Mouse (Mus musculus) embryonic facial prominence, embryonic 11.5 days (tissue): Measurements from ENCODE around the gene Fam107a. TPM values are rescaled to one million over a fixed set of nuclear protein-coding genes. Genes with fewer than 3 reads are reported as not detected.
A peak's percentile ranks its signal among the peaks of the same experiment; 100 is the strongest.

Experiments used
- ATAC-seq: fragments of 200-750 bp; cut with Nextera tagmentation; replicated peaks from 2 replicates; pipeline ENCODE4 v1.8.0; 2017; ENCODE audit warnings: low read depth; ENCODE audit not compliant: insufficient number of reproducible peaks, low FRiP score, low TSS enrichment
- DNase-seq: peaks from one replicate; pipeline ENCODE4 v3.0.0-alpha.2; 2015; ENCODE audit warnings: low spot score
- H3K27ac ChIP-seq: fragments of 300-500 bp; sonication (generic); replicated peaks from 2 replicates; pipeline ENCODE4 v1.5.1; 2014; ENCODE audit warnings: mild to moderate bottlenecking, low read depth, low read length, control low read depth
- H3K27me3 ChIP-seq: fragments of 300-500 bp; sonication (generic); 2 replicates; pipeline ENCODE4 v1.6.1; 2014; ENCODE audit warnings: mild to moderate bottlenecking, low read length, moderate library complexity, mixed read lengths; ENCODE audit not compliant: control insufficient read depth, insufficient read depth
- H3K36me3 ChIP-seq: fragments of 300-500 bp; sonication (generic); replicated peaks from 2 replicates; pipeline ENCODE4 v1.6.1; 2014; ENCODE audit warnings: low read depth, mild to moderate bottlenecking, low read length, moderate library complexity, mixed read lengths; ENCODE audit not compliant: control insufficient read depth, insufficient read depth
- H3K4me1 ChIP-seq: fragments of 300-500 bp; sonication (generic); 2 replicates; pipeline ENCODE4 v1.6.1; 2014; ENCODE audit warnings: low read length, mixed read lengths; ENCODE audit not compliant: control insufficient read depth, insufficient read depth
- H3K4me2 ChIP-seq: fragments of 300-500 bp; sonication (generic); 2 replicates; pipeline ENCODE4 v1.6.1; 2014; ENCODE audit warnings: low read depth, mild to moderate bottlenecking, control low read depth, low read length, moderate library complexity
- H3K4me3 ChIP-seq: fragments of 300-500 bp; sonication (generic); 2 replicates; pipeline ENCODE4 v1.5.1; 2014; ENCODE audit warnings: low read depth, low read length, control low read depth
- H3K9ac ChIP-seq: fragments of 300-500 bp; sonication (generic); replicated peaks from 2 replicates; pipeline ENCODE4 v1.6.1; 2014; ENCODE audit warnings: mild to moderate bottlenecking, control low read depth, low read length
- H3K9me3 ChIP-seq: fragments of 300-500 bp; sonication (generic); replicated peaks from 2 replicates; pipeline ENCODE4 v1.6.1; 2016; ENCODE audit warnings: mild to moderate bottlenecking, low read length, inconsistent platforms, mixed read lengths; ENCODE audit not compliant: control insufficient read depth
- WGBS: fragments of 180-500 bp; shearing (Covaris S2); extraction: QIAGEN DNeasy Blood & Tissue Kit; methylation state at CpG from one replicate; pipeline ENCODE4 v1.1.7; 2014; 5-methylcytosine and 5-hydroxymethylcytosine counted together
- polyA plus RNA-seq: library from polyadenylated mRNA; unstranded; fragments of >200 nt; fragmentation: Nextera tagmentation; extraction: Ambion mirVana; gene quantifications from 2 replicates; pipeline ENCODE4 v1.2.1, GENCODE M21; 2014

Gene Fam107a
- polyA plus RNA-seq, 1 experiment from 2014 or later, result 0.39 TPM

DNA sequence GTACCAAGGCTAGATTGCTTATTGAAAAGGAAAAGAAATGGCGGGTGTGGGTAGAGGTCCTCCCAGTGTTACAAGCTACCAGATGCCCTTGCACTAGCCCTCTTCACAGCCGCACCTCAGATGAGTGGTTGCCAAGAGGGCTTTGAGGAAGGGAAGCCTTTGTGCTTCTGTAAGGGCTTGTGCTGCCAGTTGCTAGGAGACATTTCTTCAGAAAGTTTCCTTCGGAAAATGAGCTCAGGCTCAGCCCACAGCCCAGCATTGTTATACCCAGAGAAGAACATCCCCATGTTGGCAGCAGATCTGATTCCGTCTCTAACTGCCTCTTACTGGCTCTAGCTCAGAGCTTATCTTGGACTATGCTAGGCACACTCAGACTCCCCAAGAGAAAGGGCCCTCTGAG, 11.7 kb upstream of the Fam107a start:
- no peaks in the 10 kb centered on the region for H3K36me3 ChIP-seq

DNA sequence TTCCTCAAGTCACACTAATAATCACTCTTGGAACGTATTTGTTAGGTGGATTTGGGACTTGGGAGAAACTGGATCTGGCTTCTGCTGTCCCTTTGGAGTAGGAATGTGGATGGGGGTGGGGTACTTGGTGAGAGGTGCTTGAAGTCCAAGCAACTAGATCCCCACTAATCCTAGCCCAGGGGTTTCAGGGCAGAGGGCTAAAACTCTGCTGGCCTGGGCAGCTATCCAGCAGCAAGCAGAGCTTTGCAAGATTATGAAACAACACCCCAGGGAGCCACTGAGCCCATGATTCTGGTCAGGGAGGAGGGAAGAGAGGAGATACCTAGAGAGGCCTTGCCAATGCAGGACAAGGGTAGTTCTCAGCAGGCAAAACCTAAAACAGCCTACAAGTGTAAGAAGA, 9.5 kb upstream of the Fam107a start:
- Histone ChIP-seq H3K4me3 (no peak overlapping the region), H3K9me3 (no peaks in the 10 kb centered on the region), H3K4me2 (no peak overlapping the region), H3K36me3 (no peaks in the 10 kb centered on the region), H3K27me3 (no peaks in the 10 kb centered on the region), H3K9ac (no peak overlapping the region), H3K4me1 (no peaks in the 10 kb centered on the region; the same call in 1 of the 2 replicates), H3K27ac (no peak overlapping the region)
- 32% methylated on average over 1 of the region's 1 CpGs for WGBS
- no peak for DNase-seq
- ATAC-seq, result no peak

More for the DNA sequence above, 11.7 kb upstream of the Fam107a start:
- DNase-seq (no peak), ATAC-seq (no peak)
- Histone ChIP-seq H3K4me2 (no peak overlapping the region), H3K27ac (no peak overlapping the region), H3K4me1 (no peaks in the 10 kb centered on the region; the same call in 1 of the 2 replicates), H3K4me3 (no peak overlapping the region), H3K27me3 (no peaks in the 10 kb centered on the region), H3K9ac (no peak overlapping the region), H3K9me3 (no peaks in the 10 kb centered on the region)
- 66% methylated on average over 4 of the region's 4 CpGs for WGBS

DNA sequence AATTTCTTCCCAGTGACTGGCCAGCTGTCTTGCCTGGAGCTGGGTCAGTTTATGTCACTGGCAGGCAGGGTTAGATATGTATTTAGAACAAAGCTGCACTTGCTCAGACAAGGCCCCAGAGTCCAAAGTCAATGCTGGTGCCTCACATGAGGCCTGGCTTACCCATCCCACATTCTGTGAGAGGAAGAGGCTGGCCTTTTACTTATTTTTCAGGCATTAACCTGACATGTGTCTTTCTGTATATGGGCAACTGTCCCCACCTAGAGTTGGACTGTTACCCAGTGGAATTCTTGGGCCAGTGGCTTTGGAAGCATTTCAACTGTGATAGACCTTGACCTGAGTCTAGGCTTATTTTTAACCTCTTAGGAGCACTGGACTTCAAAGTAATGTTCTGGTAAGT, 9.1 kb upstream of the Fam107a start:
- H3K27ac ChIP-seq, result no peak overlapping the region
- DNase-seq (no peak), ATAC-seq (no peak)
- no peaks in the 10 kb centered on the region; the same call in 1 of the 2 replicates for H3K4me1 ChIP-seq
- H3K27me3 ChIP-seq, result no peaks in the 10 kb centered on the region
- H3K36me3 ChIP-seq, result no peaks in the 10 kb centered on the region
- no peak overlapping the region for H3K4me2 ChIP-seq
- no peak overlapping the region for H3K4me3 ChIP-seq
- no peak overlapping the region for H3K9ac ChIP-seq
- no peaks in the 10 kb centered on the region for H3K9me3 ChIP-seq

DNA sequence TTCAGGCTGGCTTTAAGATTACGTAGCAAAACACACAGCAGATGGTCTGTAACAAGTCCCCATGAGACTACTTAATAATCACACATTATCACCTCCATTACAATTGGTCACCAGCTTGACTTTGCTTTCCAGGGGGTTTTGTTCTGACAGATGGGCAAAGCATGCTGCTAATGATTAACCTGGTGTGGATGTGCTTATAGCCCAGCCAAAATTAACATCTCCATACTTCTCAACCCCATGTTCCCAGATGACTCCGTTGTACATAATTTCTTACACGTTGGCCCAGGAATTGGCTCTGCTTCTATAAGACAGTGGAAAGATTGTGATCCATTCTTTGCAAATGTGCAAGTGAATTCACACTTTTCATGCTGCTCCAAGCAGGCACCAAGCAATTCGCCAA, 7.9 kb upstream of the Fam107a start:
- 82% methylated on average over 4 of the region's 4 CpGs for WGBS
- ATAC-seq, result no peak
- H3K4me2 ChIP-seq, result no peak overlapping the region

DNA sequence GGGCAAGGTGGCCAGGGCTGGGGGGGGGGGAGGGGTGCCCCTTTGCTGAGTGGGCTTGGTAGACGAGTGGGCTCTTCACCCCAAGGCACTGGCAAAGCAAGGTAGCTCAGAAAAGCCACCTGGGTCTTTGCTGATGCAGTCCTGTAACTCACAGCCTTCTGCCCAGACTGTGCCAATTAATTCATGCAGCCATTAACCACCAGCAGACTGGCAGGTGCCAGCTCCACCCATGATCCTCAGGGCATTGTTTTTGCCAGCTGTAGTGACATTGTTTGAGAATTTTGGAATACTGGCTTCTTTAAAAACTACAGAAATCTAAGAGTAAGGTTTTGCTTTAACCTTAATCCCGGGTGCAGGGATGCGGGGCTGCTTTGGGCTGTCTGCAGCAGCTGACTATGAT, 2.7 kb upstream of the Fam107a start:
- H3K36me3 ChIP-seq, result no peaks in the 10 kb centered on the region
- H3K4me2 ChIP-seq, result no peak overlapping the region
- peaks cover 7% of the 10 kb centered on the region for H3K27me3 ChIP-seq
- ATAC-seq (no peak), DNase-seq (no peak)
- H3K27ac ChIP-seq, result no peak overlapping the region
- 77% methylated on average over 3 of the region's 3 CpGs for WGBS
- no peak overlapping the region for H3K9ac ChIP-seq
- no peaks in the 10 kb centered on the region for H3K9me3 ChIP-seq
- H3K4me3 ChIP-seq, result no peak overlapping the region
- no peaks in the 10 kb centered on the region; the same call in 1 of the 2 replicates for H3K4me1 ChIP-seq

More for the DNA sequence above, 7.9 kb upstream of the Fam107a start:
- Histone ChIP-seq H3K9ac (no peak overlapping the region), H3K4me1 (no peaks in the 10 kb centered on the region; the same call in 1 of the 2 replicates), H3K9me3 (no peaks in the 10 kb centered on the region), H3K27me3 (no peaks in the 10 kb centered on the region), H3K4me3 (no peak overlapping the region), H3K27ac (no peak overlapping the region), H3K36me3 (no peaks in the 10 kb centered on the region)
- DNase-seq, result no peak

DNA sequence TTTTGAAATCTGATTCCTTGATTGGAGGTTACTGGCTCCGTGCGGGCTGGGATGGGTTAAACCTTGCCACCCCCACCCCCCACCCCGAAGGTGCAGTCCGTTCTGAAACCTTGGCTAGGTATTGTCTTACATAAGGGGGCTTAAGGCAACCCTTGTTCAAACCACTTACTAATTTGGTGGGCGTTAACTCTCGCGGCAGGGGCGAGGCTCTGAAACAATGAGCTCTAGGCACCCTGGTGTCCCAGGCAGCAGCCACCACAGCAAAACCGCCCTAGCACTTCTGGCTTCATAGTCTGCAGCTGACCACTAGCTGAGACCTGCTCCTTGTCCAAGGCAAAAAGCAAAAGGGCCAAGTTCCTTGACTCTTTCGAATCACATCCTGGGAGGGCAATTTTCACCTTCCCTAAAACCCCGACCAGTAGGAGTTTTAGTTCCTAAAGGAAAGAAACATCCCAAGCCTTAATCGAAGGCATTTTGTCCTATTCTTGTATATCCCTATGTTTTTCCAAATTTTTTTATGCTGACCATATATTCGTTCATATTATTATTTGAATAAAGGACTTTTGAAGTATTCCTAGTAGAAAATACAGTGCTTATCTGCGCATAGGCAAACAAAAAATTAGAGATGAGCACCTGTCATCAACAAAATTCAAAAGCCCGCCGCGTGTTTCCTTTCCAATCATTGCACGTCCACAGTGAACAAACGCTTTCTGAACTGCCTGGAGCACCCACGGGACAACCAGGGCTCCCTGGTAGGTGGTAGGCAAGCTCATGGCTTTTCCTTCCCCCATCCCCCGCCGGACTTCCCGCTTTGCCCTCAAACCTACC, 1.2 kb downstream of the Fam107a start:
- ATAC-seq (0 out of 2 replicates have a peak, but pooled peaks have one; percentile 36), DNase-seq (peak; percentile 50)
- H3K4me2 ChIP-seq, result peak overlapping the region; percentile 29
- H3K27me3 ChIP-seq, result peaks cover 7% of the 10 kb centered on the region
- H3K4me1 ChIP-seq, result no peaks in the 10 kb centered on the region; the same call in 1 of the 2 replicates
- H3K36me3 ChIP-seq, result no peaks in the 10 kb centered on the region
- peak overlapping the region; percentile 22 for H3K4me3 ChIP-seq
- H3K9me3 ChIP-seq, result no peaks in the 10 kb centered on the region
- WGBS, result 3% methylated on average over 23 of the region's 23 CpGs
- no peak overlapping the region for H3K27ac ChIP-seq
- no peak overlapping the region; the same call in 1 of the 2 replicates for H3K9ac ChIP-seq

DNA sequence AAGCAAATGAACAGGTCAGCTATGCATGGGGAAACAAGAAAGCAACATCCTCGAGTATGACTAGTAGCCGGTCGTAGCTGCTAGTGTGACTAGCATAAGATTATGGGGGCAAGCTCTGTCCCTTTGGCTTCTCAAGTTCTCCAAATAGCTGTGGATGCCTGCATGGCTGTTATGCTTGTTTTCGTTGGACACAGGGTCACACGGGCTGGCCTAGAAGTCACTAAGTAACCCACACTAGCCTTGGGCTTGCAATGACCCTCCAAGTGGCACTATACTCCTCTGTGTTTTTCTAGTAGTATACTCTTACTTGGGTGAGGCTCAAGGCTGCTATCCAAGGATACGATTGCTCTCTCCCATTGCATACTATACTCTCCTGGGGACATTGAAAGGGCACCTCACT, 2.7 kb downstream of the Fam107a start:
- H3K27ac ChIP-seq, result no peak overlapping the region
- no peak overlapping the region for H3K4me3 ChIP-seq
- H3K36me3 ChIP-seq, result no peaks in the 10 kb centered on the region
- no peak overlapping the region for H3K4me2 ChIP-seq
- H3K9ac ChIP-seq, result no peak overlapping the region
- 74% methylated on average over 6 of the region's 6 CpGs for WGBS
- no peaks in the 10 kb centered on the region for H3K9me3 ChIP-seq
- no peak for ATAC-seq
- H3K27me3 ChIP-seq, result peaks cover 7% of the 10 kb centered on the region
- no peak for DNase-seq
- no peaks in the 10 kb centered on the region; the same call in 1 of the 2 replicates for H3K4me1 ChIP-seq

DNA sequence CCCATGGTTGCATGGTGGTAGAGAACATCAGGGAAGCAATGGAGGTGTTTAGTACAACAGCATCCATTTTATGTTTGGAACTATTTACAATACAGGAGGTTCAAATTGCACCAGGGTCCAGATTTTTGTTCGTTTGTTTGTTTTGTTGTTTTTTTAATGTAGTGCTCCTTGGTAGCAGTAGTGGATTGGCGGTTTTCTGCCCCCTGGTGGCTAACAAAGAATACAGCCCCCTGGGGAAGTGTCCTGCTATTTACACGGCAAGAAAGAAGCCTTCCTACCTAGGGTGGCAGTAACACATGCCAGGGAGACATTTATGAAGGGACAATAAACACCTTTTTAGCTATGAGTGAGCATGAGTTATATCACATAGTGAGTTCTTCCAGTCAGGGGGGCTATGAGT, 3.3 kb downstream of the Fam107a start:
- no peaks in the 10 kb centered on the region for H3K36me3 ChIP-seq
- no peaks in the 10 kb centered on the region; the same call in 1 of the 2 replicates for H3K4me1 ChIP-seq
- WGBS, result 36% methylated on average over 3 of the region's 3 CpGs
- H3K27ac ChIP-seq, result no peak overlapping the region
- H3K9ac ChIP-seq, result no peak overlapping the region
- H3K27me3 ChIP-seq, result peaks cover 7% of the 10 kb centered on the region
- peak; percentile 40 for DNase-seq
- no peak overlapping the region for H3K4me3 ChIP-seq
- no peak for ATAC-seq
- no peaks in the 10 kb centered on the region for H3K9me3 ChIP-seq
- no peak overlapping the region for H3K4me2 ChIP-seq
